Comparison of ENCODE assay signal across 9 mouse cellular contexts in genomic region chr17:48545223-48545943, GRCm38 (mm10).
DNase-seq lines count a peak whose midpoint lies in the region; ATAC-seq and TF ChIP-seq lines count a peak whose summit lies in the region.
"Had no signal": no experiment of that assay in that cellular context is flagged by ENCODE, and none has a peak within 500 bp of the region (broad histone marks: within the 10 kb centered on the region; RNA-seq: fewer than 3 reads in every experiment).

No protein-coding gene starts in this region.

- ATAC-seq in forebrain, embryonic 13.5 days, result peak; percentile 69
- ATAC-seq in kidney, embryonic 15.5 days (replicated peaks; ENCODE audit: low FRiP score), result peak; percentile 71
- ATAC-seq in lung, postnatal 0 days, result peak; percentile 72
- peak; percentile 19; the same call in 1 of the 2 replicates for ATAC-seq in stomach, embryonic 15.5 days (ENCODE audit: insufficient read depth, low FRiP score, low read depth)

- no peak overlapping the region for H3K9ac ChIP-seq in forebrain, embryonic 13.5 days
- H3K9ac ChIP-seq in kidney, embryonic 15.5 days, result no peak overlapping the region
- H3K9ac ChIP-seq in lung, postnatal 0 days (replicated peaks; ENCODE audit: low read depth), result no peak overlapping the region
- H3K9ac ChIP-seq in stomach, embryonic 15.5 days, result no peak overlapping the region
- H3K9ac ChIP-seq: liver, embryonic 14.5 days had no signal

- no peak overlapping the region for H3K4me2 ChIP-seq in forebrain, embryonic 13.5 days
- peak overlapping the region; percentile 36 for H3K4me2 ChIP-seq in kidney, embryonic 15.5 days
- no peak overlapping the region for H3K4me2 ChIP-seq in lung, postnatal 0 days (replicated peaks; ENCODE audit: low read depth, low read length)
- peak overlapping the region; percentile 16; the same call in 1 of the 2 replicates for H3K4me2 ChIP-seq in stomach, embryonic 15.5 days

- no peak for TF ChIP-seq CTCF in lung, postnatal 0 days (IDR thresholded peaks at IDR 0.05)

- no peaks in the 10 kb centered on the region for H3K27me3 ChIP-seq in forebrain, embryonic 13.5 days
- H3K27me3 ChIP-seq in kidney, embryonic 15.5 days, result no peaks in the 10 kb centered on the region
- no peaks in the 10 kb centered on the region for H3K27me3 ChIP-seq in lung, postnatal 0 days (replicated peaks; ENCODE audit: insufficient read depth, low read length)
- no peaks in the 10 kb centered on the region for H3K27me3 ChIP-seq in stomach, embryonic 15.5 days (replicated peaks)

- peak; percentile 33 to 35 for DNase-seq in adrenal gland, postnatal 36 days
- no peak for DNase-seq in lung, postnatal 0 days (ENCODE audit: low spot score)
- no peak for DNase-seq in urinary bladder, adult 2 months (ENCODE audit: low spot score)
- DNase-seq in B cell, adult 2 months, result no peak
- DNase-seq in urinary bladder, adult 18-20 months (ENCODE audit: low spot score in 2 of 2), result no peak

- no peak overlapping the region for H3K27ac ChIP-seq in forebrain, embryonic 13.5 days
- peak overlapping the region; percentile 75 for H3K27ac ChIP-seq in kidney, embryonic 15.5 days
- H3K27ac ChIP-seq in lung, postnatal 0 days (ENCODE audit: low read length), result no peak overlapping the region
- no peak overlapping the region for H3K27ac ChIP-seq in stomach, embryonic 15.5 days
- H3K27ac ChIP-seq: liver, embryonic 14.5 days had no signal

- WGBS in forebrain, embryonic 13.5 days, result 73% methylated on average over 28 of the region's 28 CpGs
- WGBS in kidney, embryonic 15.5 days, result 56% methylated on average over 28 of the region's 28 CpGs
- 47% methylated on average over 27 of the region's 28 CpGs for WGBS in lung, postnatal 0 days
- WGBS in stomach, embryonic 15.5 days, result 52% methylated on average over 28 of the region's 28 CpGs

- no peak for TF ChIP-seq EP300 in lung, postnatal 0 days (IDR thresholded peaks at IDR 0.05)

- no peaks in the 10 kb centered on the region; the same call in 1 of the 2 replicates for H3K9me3 ChIP-seq in forebrain, embryonic 13.5 days (replicated peaks)
- H3K9me3 ChIP-seq in kidney, embryonic 15.5 days (replicated peaks), result 0 out of 2 replicates have a peak, but pooled peaks cover 4% of the 10 kb centered on the region
- no peaks in the 10 kb centered on the region for H3K9me3 ChIP-seq in lung, postnatal 0 days (ENCODE audit: low read length)
- no peaks in the 10 kb centered on the region for H3K9me3 ChIP-seq in stomach, embryonic 15.5 days

- no peak overlapping the region for H3K4me3 ChIP-seq in forebrain, embryonic 13.5 days
- no peak overlapping the region; the same call in 1 of the 2 replicates for H3K4me3 ChIP-seq in kidney, embryonic 15.5 days (replicated peaks)
- no peak overlapping the region for H3K4me3 ChIP-seq in lung, postnatal 0 days (ENCODE audit: low read depth, low read length)
- 0 out of 2 replicates have a peak overlapping the region, but pooled peaks have one; percentile 1 for H3K4me3 ChIP-seq in stomach, embryonic 15.5 days (replicated peaks)

- H3K4me1 ChIP-seq in forebrain, embryonic 13.5 days, result peaks cover 4% of the 10 kb centered on the region; the same call in 1 of the 2 replicates
- H3K4me1 ChIP-seq in kidney, embryonic 15.5 days, result peaks cover 23% of the 10 kb centered on the region
- H3K4me1 ChIP-seq in lung, postnatal 0 days (ENCODE audit: insufficient read depth, low read depth, low read length), result no peaks in the 10 kb centered on the region
- peaks cover 14% of the 10 kb centered on the region for H3K4me1 ChIP-seq in stomach, embryonic 15.5 days

- no peaks in the 10 kb centered on the region for H3K36me3 ChIP-seq in forebrain, embryonic 13.5 days (ENCODE audit: poor library complexity, severe bottlenecking)
- H3K36me3 ChIP-seq in kidney, embryonic 15.5 days, result no peaks in the 10 kb centered on the region
- no peaks in the 10 kb centered on the region for H3K36me3 ChIP-seq in lung, postnatal 0 days (ENCODE audit: insufficient read depth, low read length)
- H3K36me3 ChIP-seq in stomach, embryonic 15.5 days, result no peaks in the 10 kb centered on the region

Comparison
In these comparisons a context has a peak if more than half of its experiments do, and no peak if none do; other contexts are left out.
1. DNase-seq: peak in adrenal gland, postnatal 36 days (2 of 2); none in lung, postnatal 0 days (single experiment), urinary bladder, adult 2 months (single experiment), B cell, adult 2 months (0 of 2) and urinary bladder, adult 18-20 months (0 of 2).
2. ATAC-seq: peak in every context shown above with its lines; median percentile 72 in lung, postnatal 0 days; 71 in kidney, embryonic 15.5 days; 69 in forebrain, embryonic 13.5 days; 19 in stomach, embryonic 15.5 days.
3. H3K4me2 ChIP-seq: peak in kidney, embryonic 15.5 days (single experiment) and stomach, embryonic 15.5 days (single experiment); none in forebrain, embryonic 13.5 days (single experiment) and lung, postnatal 0 days (single experiment).